Mouse (Mus musculus): ENCODE measurements around the gene Ppp6r3.

The Ppp6r3 gene

GRCm38 (mm10) chr19:3431969-3432368 is 143.6 kb downstream of the Ppp6r3 start:
- peaks cover 14% of the 10 kb centered on the region for H3K27me3 ChIP-seq (ENCODE audit: insufficient read depth, low read length)
- H3K9me3 ChIP-seq (ENCODE audit: low read length): no peaks in the 10 kb centered on the region
- peaks cover 73% of the 10 kb centered on the region for H3K4me1 ChIP-seq (replicated peaks; ENCODE audit: low read depth, low read length)
- no peaks in the 10 kb centered on the region for H3K36me3 ChIP-seq (ENCODE audit: insufficient read depth, low read length)
- TF ChIP-seq CTCF (conservative IDR thresholded peaks at IDR 0.05; ENCODE audit: low read length) (no peak), POU5F1 (IDR thresholded peaks at IDR 0.05; ENCODE audit: borderline replicate concordance, low read length) (no peak), NANOG (IDR thresholded peaks at IDR 0.05; ENCODE audit: borderline replicate concordance, low read length) (no peak)
- H3K4me3 ChIP-seq (replicated peaks; ENCODE audit: low read length): no peak overlapping the region

GRCm38 (mm10) chr19:3431066-3431465 is 144.5 kb downstream of the Ppp6r3 start:
- H3K4me3 ChIP-seq (replicated peaks; ENCODE audit: low read length): no peak overlapping the region
- H3K9me3 ChIP-seq (ENCODE audit: low read length): no peaks in the 10 kb centered on the region
- peaks cover 65% of the 10 kb centered on the region for H3K4me1 ChIP-seq (replicated peaks; ENCODE audit: low read depth, low read length)
- no peak for TF ChIP-seq NANOG (IDR thresholded peaks at IDR 0.05; ENCODE audit: borderline replicate concordance, low read length)
- TF ChIP-seq POU5F1 (IDR thresholded peaks at IDR 0.05; ENCODE audit: borderline replicate concordance, low read length): no peak
- no peak for TF ChIP-seq CTCF (conservative IDR thresholded peaks at IDR 0.05; ENCODE audit: low read length)
- H3K27me3 ChIP-seq (ENCODE audit: insufficient read depth, low read length): peaks cover 14% of the 10 kb centered on the region
- no peaks in the 10 kb centered on the region for H3K36me3 ChIP-seq (ENCODE audit: insufficient read depth, low read length)

- peaks cover 59% of the 10 kb centered on the region for H3K4me1 ChIP-seq (replicated peaks; ENCODE audit: low read depth, low read length)
- H3K9me3 ChIP-seq (ENCODE audit: low read length): no peaks in the 10 kb centered on the region
- H3K4me3 ChIP-seq (replicated peaks; ENCODE audit: low read length): 0 out of 2 replicates have a peak overlapping the region, but pooled peaks have one; percentile 3
- TF ChIP-seq CTCF (conservative IDR thresholded peaks at IDR 0.05; ENCODE audit: low read length): no peak
- no peak for TF ChIP-seq NANOG (IDR thresholded peaks at IDR 0.05; ENCODE audit: borderline replicate concordance, low read length)
- TF ChIP-seq POU5F1 (IDR thresholded peaks at IDR 0.05; ENCODE audit: borderline replicate concordance, low read length): no peak
- no peaks in the 10 kb centered on the region for H3K36me3 ChIP-seq (ENCODE audit: insufficient read depth, low read length)
- peaks cover 14% of the 10 kb centered on the region for H3K27me3 ChIP-seq (ENCODE audit: insufficient read depth, low read length)
Observed at GRCm38 (mm10) chr19:3429156-3429816, 146.3 kb downstream of the Ppp6r3 start.

- no peak for TF ChIP-seq CTCF (conservative IDR thresholded peaks at IDR 0.05; ENCODE audit: low read length)
- TF ChIP-seq NANOG (IDR thresholded peaks at IDR 0.05; ENCODE audit: borderline replicate concordance, low read length): no peak
- TF ChIP-seq POU5F1 (IDR thresholded peaks at IDR 0.05; ENCODE audit: borderline replicate concordance, low read length): no peak
Observed at GRCm38 (mm10) chr19:3428057-3428830, 147.3 kb downstream of the Ppp6r3 start.

GRCm38 (mm10) chr19:3424214-3424613 is 151.3 kb downstream of the Ppp6r3 start:
- H3K27me3 ChIP-seq (ENCODE audit: insufficient read depth, low read length): peaks cover 16% of the 10 kb centered on the region
- H3K9me3 ChIP-seq (ENCODE audit: low read length): no peaks in the 10 kb centered on the region
- H3K36me3 ChIP-seq (ENCODE audit: insufficient read depth, low read length): no peaks in the 10 kb centered on the region
- H3K4me3 ChIP-seq (replicated peaks; ENCODE audit: low read length): no peak overlapping the region
- peaks cover 30% of the 10 kb centered on the region for H3K4me1 ChIP-seq (replicated peaks; ENCODE audit: low read depth, low read length)
- TF ChIP-seq POU5F1 (IDR thresholded peaks at IDR 0.05; ENCODE audit: borderline replicate concordance, low read length) (no peak), CTCF (conservative IDR thresholded peaks at IDR 0.05; ENCODE audit: low read length) (no peak)

More at GRCm38 (mm10) chr19:3428057-3428830, 147.3 kb downstream of the Ppp6r3 start:
- H3K36me3 ChIP-seq (ENCODE audit: insufficient read depth, low read length): no peaks in the 10 kb centered on the region
- H3K4me1 ChIP-seq (replicated peaks; ENCODE audit: low read depth, low read length): peaks cover 54% of the 10 kb centered on the region
- H3K4me3 ChIP-seq (replicated peaks; ENCODE audit: low read length): no peak overlapping the region
- H3K9me3 ChIP-seq (ENCODE audit: low read length): no peaks in the 10 kb centered on the region
- H3K27me3 ChIP-seq (ENCODE audit: insufficient read depth, low read length): peaks cover 9% of the 10 kb centered on the region

GRCm38 (mm10) chr19:3422981-3423380 is 152.6 kb downstream of the Ppp6r3 start:
- Histone ChIP-seq H3K36me3 (ENCODE audit: insufficient read depth, low read length) (no peaks in the 10 kb centered on the region), H3K4me3 (replicated peaks; ENCODE audit: low read length) (no peak overlapping the region), H3K27me3 (ENCODE audit: insufficient read depth, low read length) (peaks cover 16% of the 10 kb centered on the region), H3K4me1 (replicated peaks; ENCODE audit: low read depth, low read length) (peaks cover 21% of the 10 kb centered on the region), H3K9me3 (ENCODE audit: low read length) (peaks cover 5% of the 10 kb centered on the region)
- no peak for TF ChIP-seq NANOG (IDR thresholded peaks at IDR 0.05; ENCODE audit: borderline replicate concordance, low read length)
- no peak for TF ChIP-seq CTCF (conservative IDR thresholded peaks at IDR 0.05; ENCODE audit: low read length)
- TF ChIP-seq POU5F1 (IDR thresholded peaks at IDR 0.05; ENCODE audit: borderline replicate concordance, low read length): no peak

- Histone ChIP-seq H3K4me1 (replicated peaks; ENCODE audit: low read depth, low read length) (peaks cover 21% of the 10 kb centered on the region), H3K4me3 (replicated peaks; ENCODE audit: low read length) (no peak overlapping the region), H3K9me3 (ENCODE audit: low read length) (peaks cover 6% of the 10 kb centered on the region), H3K27me3 (ENCODE audit: insufficient read depth, low read length) (peaks cover 19% of the 10 kb centered on the region), H3K36me3 (ENCODE audit: insufficient read depth, low read length) (no peaks in the 10 kb centered on the region)
- TF ChIP-seq POU5F1 (IDR thresholded peaks at IDR 0.05; ENCODE audit: borderline replicate concordance, low read length) (no peak), NANOG (IDR thresholded peaks at IDR 0.05; ENCODE audit: borderline replicate concordance, low read length) (no peak), CTCF (conservative IDR thresholded peaks at IDR 0.05; ENCODE audit: low read length) (no peak)
Observed at GRCm38 (mm10) chr19:3422488-3422887, 153.1 kb downstream of the Ppp6r3 start.

GRCm38 (mm10) chr19:3419251-3419650 is 156.3 kb downstream of the Ppp6r3 start:
- TF ChIP-seq POU5F1 (IDR thresholded peaks at IDR 0.05; ENCODE audit: borderline replicate concordance, low read length) (no peak), NANOG (IDR thresholded peaks at IDR 0.05; ENCODE audit: borderline replicate concordance, low read length) (no peak), CTCF (conservative IDR thresholded peaks at IDR 0.05; ENCODE audit: low read length) (no peak)
- Histone ChIP-seq H3K9me3 (ENCODE audit: low read length) (peaks cover 6% of the 10 kb centered on the region), H3K36me3 (ENCODE audit: insufficient read depth, low read length) (no peaks in the 10 kb centered on the region), H3K27me3 (ENCODE audit: insufficient read depth, low read length) (peaks cover 47% of the 10 kb centered on the region), H3K4me1 (replicated peaks; ENCODE audit: low read depth, low read length) (peaks cover 15% of the 10 kb centered on the region), H3K4me3 (replicated peaks; ENCODE audit: low read length) (no peak overlapping the region)

Data from E14TG2a.4 (cell line).